Mouse (Mus musculus): ENCODE data around the gene Tars2. TPM values are rescaled to one million over a fixed set of nuclear protein-coding genes. Genes with fewer than 3 reads are reported as not detected.

Tars2 gene
- polyA plus RNA-seq, 1 experiment from 2014 or later: 47.7 TPM

- ATAC-seq (replicated peaks; ENCODE audit: insufficient number of reproducible peaks, low FRiP score, low TSS enrichment, low read depth): no peak
- DNase-seq (ENCODE audit: low spot score): no peak
- Histone ChIP-seq H3K9ac (replicated peaks; ENCODE audit: low read length) (no peak overlapping the region), H3K9me3 (replicated peaks; ENCODE audit: control insufficient read depth, low read length) (no peaks in the 10 kb centered on the region), H3K36me3 (replicated peaks; ENCODE audit: control insufficient read depth, insufficient read depth, low read depth, low read length) (no peaks in the 10 kb centered on the region), H3K4me1 (ENCODE audit: control insufficient read depth, insufficient read depth, low read length) (no peaks in the 10 kb centered on the region), H3K27ac (replicated peaks; ENCODE audit: low read depth, low read length) (no peak overlapping the region), H3K4me3 (ENCODE audit: low read depth, low read length) (no peak overlapping the region), H3K4me2 (ENCODE audit: low read depth, low read length) (no peak overlapping the region), H3K27me3 (ENCODE audit: control insufficient read depth, insufficient read depth, low read length) (no peaks in the 10 kb centered on the region)
- 95% methylated on average over 2 of the region's 2 CpGs for WGBS
Observed at GRCm38 (mm10) chr3:95756808-95757207, 3.2 kb downstream of the Tars2 start.

- under 1% methylated on average over 30 of the region's 30 CpGs for WGBS
- DNase-seq (ENCODE audit: low spot score) (peak; percentile 95), ATAC-seq (replicated peaks; ENCODE audit: insufficient number of reproducible peaks, low FRiP score, low TSS enrichment, low read depth) (peak; percentile 98)
- Histone ChIP-seq H3K27me3 (ENCODE audit: control insufficient read depth, insufficient read depth, low read length) (no peaks in the 10 kb centered on the region), H3K9me3 (replicated peaks; ENCODE audit: control insufficient read depth, low read length) (no peaks in the 10 kb centered on the region), H3K4me3 (ENCODE audit: low read depth, low read length) (peak overlapping the region; percentile 69), H3K4me2 (ENCODE audit: low read depth, low read length) (peak overlapping the region; percentile 43), H3K27ac (replicated peaks; ENCODE audit: low read depth, low read length) (no peak overlapping the region), H3K9ac (replicated peaks; ENCODE audit: low read length) (peak overlapping the region; percentile 82), H3K36me3 (replicated peaks; ENCODE audit: control insufficient read depth, insufficient read depth, low read depth, low read length) (no peaks in the 10 kb centered on the region; the same call in 1 of the 2 replicates), H3K4me1 (ENCODE audit: control insufficient read depth, insufficient read depth, low read length) (no peaks in the 10 kb centered on the region)
Observed at GRCm38 (mm10) chr3:95754345-95755206, 5.4 kb downstream of the Tars2 start.

- H3K4me1 ChIP-seq (ENCODE audit: control insufficient read depth, insufficient read depth, low read length): no peaks in the 10 kb centered on the region
- H3K9ac ChIP-seq (replicated peaks; ENCODE audit: low read length): no peak overlapping the region
- no peak overlapping the region for H3K27ac ChIP-seq (replicated peaks; ENCODE audit: low read depth, low read length)
- H3K9me3 ChIP-seq (replicated peaks; ENCODE audit: control insufficient read depth, low read length): no peaks in the 10 kb centered on the region
- WGBS: 80% methylated on average over 3 of the region's 3 CpGs
- H3K36me3 ChIP-seq (replicated peaks; ENCODE audit: control insufficient read depth, insufficient read depth, low read depth, low read length): no peaks in the 10 kb centered on the region; the same call in 1 of the 2 replicates
- no peak overlapping the region for H3K4me3 ChIP-seq (ENCODE audit: low read depth, low read length)
- no peaks in the 10 kb centered on the region for H3K27me3 ChIP-seq (ENCODE audit: control insufficient read depth, insufficient read depth, low read length)
- ATAC-seq (replicated peaks; ENCODE audit: insufficient number of reproducible peaks, low FRiP score, low TSS enrichment, low read depth) (no peak), DNase-seq (ENCODE audit: low spot score) (no peak)
- no peak overlapping the region for H3K4me2 ChIP-seq (ENCODE audit: low read depth, low read length)
Observed at GRCm38 (mm10) chr3:95752935-95753334, 7.1 kb downstream of the Tars2 start.

GRCm38 (mm10) chr3:95740406-95740805 is 19.6 kb downstream of the Tars2 start:
- no peak overlapping the region for H3K4me3 ChIP-seq (ENCODE audit: low read depth, low read length)
- H3K27me3 ChIP-seq (ENCODE audit: control insufficient read depth, insufficient read depth, low read length): no peaks in the 10 kb centered on the region
- no peaks in the 10 kb centered on the region; the same call in 1 of the 2 replicates for H3K4me1 ChIP-seq (ENCODE audit: control insufficient read depth, insufficient read depth, low read length)
- H3K9ac ChIP-seq (replicated peaks; ENCODE audit: low read length): no peak overlapping the region
- DNase-seq (ENCODE audit: low spot score) (no peak), ATAC-seq (replicated peaks; ENCODE audit: insufficient number of reproducible peaks, low FRiP score, low TSS enrichment, low read depth) (no peak)
- no peaks in the 10 kb centered on the region; the same call in none of the 2 replicates for H3K36me3 ChIP-seq (replicated peaks; ENCODE audit: control insufficient read depth, insufficient read depth, low read depth, low read length)
- WGBS: 76% methylated on average over 8 of the region's 8 CpGs
- H3K27ac ChIP-seq (replicated peaks; ENCODE audit: low read depth, low read length): no peak overlapping the region
- no peaks in the 10 kb centered on the region for H3K9me3 ChIP-seq (replicated peaks; ENCODE audit: control insufficient read depth, low read length)
- H3K4me2 ChIP-seq (ENCODE audit: low read depth, low read length): no peak overlapping the region

- DNase-seq (ENCODE audit: low spot score) (no peak), ATAC-seq (replicated peaks; ENCODE audit: insufficient number of reproducible peaks, low FRiP score, low TSS enrichment, low read depth) (no peak)
- no peak within 1 kb of the TSS for H3K9ac ChIP-seq (replicated peaks; ENCODE audit: low read length)
- H3K4me3 ChIP-seq (ENCODE audit: low read depth, low read length): no peak within 1 kb of the TSS
- H3K4me2 ChIP-seq (ENCODE audit: low read depth, low read length): no peak within 1 kb of the TSS
- no peaks in the 10 kb centered on the region for H3K27me3 ChIP-seq (ENCODE audit: control insufficient read depth, insufficient read depth, low read length)
- no peak within 1 kb of the TSS for H3K27ac ChIP-seq (replicated peaks; ENCODE audit: low read depth, low read length)
- no peaks in the 10 kb centered on the region for H3K9me3 ChIP-seq (replicated peaks; ENCODE audit: control insufficient read depth, low read length)
- 80% methylated on average over 7 of the region's 7 CpGs for WGBS
- H3K4me1 ChIP-seq (ENCODE audit: control insufficient read depth, insufficient read depth, low read length): no peaks in the 10 kb centered on the region; the same call in 1 of the 2 replicates
- H3K36me3 ChIP-seq (replicated peaks; ENCODE audit: control insufficient read depth, insufficient read depth, low read depth, low read length): no peaks in the 10 kb centered on the region; the same call in none of the 2 replicates
Observed at GRCm38 (mm10) chr3:95739353-95740104, 20.5 kb downstream of the Tars2 start, which contains the start of gene Ecm1. Gene Ecm1 (minus strand): TSS chr3:95739569.

GRCm38 (mm10) chr3:95735071-95735670 is 24.8 kb downstream of the Tars2 start:
- H3K9ac ChIP-seq (replicated peaks; ENCODE audit: low read length): no peak overlapping the region
- no peaks in the 10 kb centered on the region for H3K27me3 ChIP-seq (ENCODE audit: control insufficient read depth, insufficient read depth, low read length)
- no peaks in the 10 kb centered on the region for H3K9me3 ChIP-seq (replicated peaks; ENCODE audit: control insufficient read depth, low read length)
- WGBS: 83% methylated on average over 12 of the region's 12 CpGs
- H3K36me3 ChIP-seq (replicated peaks; ENCODE audit: control insufficient read depth, insufficient read depth, low read depth, low read length): no peaks in the 10 kb centered on the region; the same call in none of the 2 replicates
- H3K4me3 ChIP-seq (ENCODE audit: low read depth, low read length): no peak overlapping the region
- no peak overlapping the region for H3K27ac ChIP-seq (replicated peaks; ENCODE audit: low read depth, low read length)
- DNase-seq (ENCODE audit: low spot score) (no peak), ATAC-seq (replicated peaks; ENCODE audit: insufficient number of reproducible peaks, low FRiP score, low TSS enrichment, low read depth) (no peak)
- H3K4me2 ChIP-seq (ENCODE audit: low read depth, low read length): no peak overlapping the region
- H3K4me1 ChIP-seq (ENCODE audit: control insufficient read depth, insufficient read depth, low read length): no peaks in the 10 kb centered on the region; the same call in 1 of the 2 replicates

GRCm38 (mm10) chr3:95734092-95734702 is 25.8 kb downstream of the Tars2 start:
- Histone ChIP-seq H3K27ac (replicated peaks; ENCODE audit: low read depth, low read length) (no peak overlapping the region), H3K36me3 (replicated peaks; ENCODE audit: control insufficient read depth, insufficient read depth, low read depth, low read length) (no peaks in the 10 kb centered on the region; the same call in none of the 2 replicates), H3K4me2 (ENCODE audit: low read depth, low read length) (no peak overlapping the region), H3K27me3 (ENCODE audit: control insufficient read depth, insufficient read depth, low read length) (no peaks in the 10 kb centered on the region), H3K4me3 (ENCODE audit: low read depth, low read length) (no peak overlapping the region), H3K4me1 (ENCODE audit: control insufficient read depth, insufficient read depth, low read length) (no peaks in the 10 kb centered on the region; the same call in 1 of the 2 replicates), H3K9me3 (replicated peaks; ENCODE audit: control insufficient read depth, low read length) (no peaks in the 10 kb centered on the region), H3K9ac (replicated peaks; ENCODE audit: low read length) (no peak overlapping the region)
- ATAC-seq (replicated peaks; ENCODE audit: insufficient number of reproducible peaks, low FRiP score, low TSS enrichment, low read depth) (no peak), DNase-seq (ENCODE audit: low spot score) (no peak)
- WGBS: 81% methylated on average over 13 of the region's 13 CpGs
